Mouse (Mus musculus) liver, embryonic 15.5 days (tissue): ENCODE measurements around the gene Eno1. TPM values are rescaled to one million over a fixed set of nuclear protein-coding genes. Genes with fewer than 3 reads are reported as not detected.
A peak's percentile ranks its signal among the peaks of the same experiment; 100 is the strongest.

Experiments
- ATAC-seq: fragments of 200-750 bp; cut with Nextera tagmentation; 2 replicates; pipeline ENCODE4 v1.8.0; 2017; ENCODE audit warnings: moderate number of reproducible peaks, mild to moderate bottlenecking, moderate library complexity; ENCODE audit not compliant: insufficient read depth
- H3K27ac ChIP-seq: fragments of 300-500 bp; sonication (generic); replicated peaks from 2 replicates; pipeline ENCODE4 v1.5.1; 2015; ENCODE audit warnings: mild to moderate bottlenecking, inconsistent platforms
- H3K27me3 ChIP-seq: fragments of 300-500 bp; sonication (generic); 2 replicates; pipeline ENCODE4 v1.6.1; 2015; ENCODE audit warnings: mild to moderate bottlenecking, inconsistent platforms
- H3K36me3 ChIP-seq: fragments of 300-500 bp; sonication (generic); replicated peaks from 2 replicates; pipeline ENCODE4 v1.6.1; 2015; ENCODE audit warnings: moderate library complexity, mild to moderate bottlenecking, inconsistent platforms
- H3K4me1 ChIP-seq: fragments of 300-500 bp; sonication (generic); replicated peaks from 2 replicates; pipeline ENCODE4 v1.6.1; 2015; ENCODE audit warnings: inconsistent platforms
- H3K4me2 ChIP-seq: fragments of 300-500 bp; sonication (generic); 2 replicates; pipeline ENCODE4 v1.6.1; 2015; ENCODE audit warnings: moderate library complexity, mild to moderate bottlenecking, inconsistent platforms
- H3K4me3 ChIP-seq: fragments of 300-500 bp; sonication (generic); replicated peaks from 2 replicates; pipeline ENCODE4 v1.5.1; 2015; ENCODE audit warnings: mild to moderate bottlenecking, inconsistent platforms
- H3K9ac ChIP-seq: fragments of 300-500 bp; sonication (generic); 2 replicates; pipeline ENCODE4 v1.6.1; 2015; ENCODE audit warnings: moderate library complexity, mild to moderate bottlenecking, inconsistent platforms
- H3K9me3 ChIP-seq: fragments of 300-500 bp; sonication (generic); replicated peaks from 2 replicates; pipeline ENCODE4 v1.6.1; 2016; ENCODE audit warnings: inconsistent platforms
- WGBS: fragments of 180-500 bp; shearing (Covaris S2); methylation state at CpG from one replicate; pipeline ENCODE4 v1.1.7; 2015; ENCODE audit warnings: mixed read lengths; ENCODE audit not compliant: insufficient replicate concordance; 5-methylcytosine and 5-hydroxymethylcytosine counted together
- polyA plus RNA-seq: library from polyadenylated mRNA; unstranded; fragments of >200 nt; fragmentation: Nextera tagmentation; extraction: Ambion mirVana; gene quantifications from 2 replicates; pipeline ENCODE4 v1.2.1, GENCODE M21; 2015

Gene Eno1
- polyA plus RNA-seq, 1 experiment from 2014 or later: 557 TPM

GRCm38 (mm10) chr4:150228581-150229348 lies 7.8 kb upstream of the Eno1 start:
- no peak overlapping the region for H3K4me2 ChIP-seq
- no peak for ATAC-seq
- H3K4me3 ChIP-seq: no peak overlapping the region
- H3K4me1 ChIP-seq: peaks cover 24% of the 10 kb centered on the region
- H3K27ac ChIP-seq: no peak overlapping the region
- H3K36me3 ChIP-seq: no peaks in the 10 kb centered on the region
- no peak overlapping the region for H3K9ac ChIP-seq
- no peaks in the 10 kb centered on the region for H3K27me3 ChIP-seq
- 47% methylated on average over 7 of the region's 7 CpGs for WGBS
- H3K9me3 ChIP-seq: no peaks in the 10 kb centered on the region

- Histone ChIP-seq H3K27ac (no peak overlapping the region), H3K4me3 (no peak overlapping the region), H3K27me3 (no peaks in the 10 kb centered on the region), H3K4me2 (no peak overlapping the region), H3K9me3 (no peaks in the 10 kb centered on the region), H3K9ac (no peak overlapping the region), H3K4me1 (peaks cover 30% of the 10 kb centered on the region), H3K36me3 (no peaks in the 10 kb centered on the region)
- ATAC-seq: no peak
- 29% methylated on average over 11 of the region's 15 CpGs for WGBS
Observed at GRCm38 (mm10) chr4:150229747-150230390, 6.7 kb upstream of the Eno1 start.

- no peak overlapping the region for H3K9ac ChIP-seq
- no peak for ATAC-seq
- no peak overlapping the region for H3K4me2 ChIP-seq
- H3K27ac ChIP-seq: no peak overlapping the region
- H3K36me3 ChIP-seq: no peaks in the 10 kb centered on the region
- peaks cover 39% of the 10 kb centered on the region for H3K4me1 ChIP-seq
- H3K27me3 ChIP-seq: no peaks in the 10 kb centered on the region
- 51% methylated on average over 21 of the region's 21 CpGs for WGBS
- no peak overlapping the region for H3K4me3 ChIP-seq
- no peaks in the 10 kb centered on the region for H3K9me3 ChIP-seq
Observed at GRCm38 (mm10) chr4:150230460-150231407, 5.8 kb upstream of the Eno1 start.

GRCm38 (mm10) chr4:150231871-150232270 lies 4.7 kb upstream of the Eno1 start:
- no peak for ATAC-seq
- Histone ChIP-seq H3K36me3 (no peaks in the 10 kb centered on the region), H3K4me3 (no peak overlapping the region), H3K4me1 (peaks cover 44% of the 10 kb centered on the region), H3K9ac (no peak overlapping the region), H3K27ac (no peak overlapping the region), H3K9me3 (no peaks in the 10 kb centered on the region), H3K27me3 (no peaks in the 10 kb centered on the region), H3K4me2 (no peak overlapping the region)
- WGBS: 54% methylated on average over 8 of the region's 8 CpGs

GRCm38 (mm10) chr4:150234599-150235327 lies 1.8 kb upstream of the Eno1 start:
- no peaks in the 10 kb centered on the region for H3K9me3 ChIP-seq
- H3K27ac ChIP-seq: 0 out of 2 replicates have a peak overlapping the region, but pooled peaks have one; percentile 21
- no peaks in the 10 kb centered on the region for H3K27me3 ChIP-seq
- WGBS: 37% methylated on average over 8 of the region's 8 CpGs
- peaks cover 4% of the 10 kb centered on the region for H3K36me3 ChIP-seq
- ATAC-seq: no peak
- no peak overlapping the region for H3K4me3 ChIP-seq
- no peak overlapping the region for H3K4me2 ChIP-seq
- H3K4me1 ChIP-seq: peaks cover 56% of the 10 kb centered on the region
- H3K9ac ChIP-seq: no peak overlapping the region

GRCm38 (mm10) chr4:150235585-150235984 lies 936 bp upstream of the Eno1 start:
- no peak overlapping the region for H3K4me3 ChIP-seq
- no peaks in the 10 kb centered on the region for H3K9me3 ChIP-seq
- WGBS: 62% methylated on average over 4 of the region's 4 CpGs
- H3K4me1 ChIP-seq: peaks cover 59% of the 10 kb centered on the region
- H3K4me2 ChIP-seq: no peak overlapping the region
- ATAC-seq: no peak
- no peak overlapping the region for H3K9ac ChIP-seq
- no peaks in the 10 kb centered on the region for H3K27me3 ChIP-seq
- H3K27ac ChIP-seq: no peak overlapping the region
- peaks cover 7% of the 10 kb centered on the region for H3K36me3 ChIP-seq

- Histone ChIP-seq H3K27ac (peak overlapping the region; percentile 90), H3K9ac (peak overlapping the region; percentile 86), H3K4me1 (peaks cover 61% of the 10 kb centered on the region), H3K27me3 (no peaks in the 10 kb centered on the region), H3K36me3 (peaks cover 12% of the 10 kb centered on the region), H3K4me3 (peak overlapping the region; percentile 88), H3K9me3 (no peaks in the 10 kb centered on the region), H3K4me2 (peak overlapping the region; percentile 97)
- no peak for ATAC-seq
- 55% methylated on average over 8 of the region's 8 CpGs for WGBS
Observed at GRCm38 (mm10) chr4:150236031-150236430, 490 bp upstream of the Eno1 start.

- Histone ChIP-seq H3K27ac (peak overlapping the region; percentile 90), H3K4me1 (peaks cover 78% of the 10 kb centered on the region), H3K36me3 (peaks cover 30% of the 10 kb centered on the region), H3K27me3 (no peaks in the 10 kb centered on the region), H3K4me3 (peak overlapping the region; percentile 88), H3K9me3 (no peaks in the 10 kb centered on the region), H3K4me2 (peak overlapping the region; percentile 97), H3K9ac (peak overlapping the region; percentile 86)
- ATAC-seq: peak; percentile 46
- WGBS: under 1% methylated on average over 21 of the region's 21 CpGs
Observed at GRCm38 (mm10) chr4:150237636-150238361, 1.3 kb downstream of the Eno1 start.

- Histone ChIP-seq H3K4me3 (peak overlapping the region; percentile 88), H3K4me1 (peaks cover 83% of the 10 kb centered on the region), H3K27me3 (no peaks in the 10 kb centered on the region), H3K36me3 (peaks cover 37% of the 10 kb centered on the region), H3K9me3 (no peaks in the 10 kb centered on the region), H3K27ac (peak overlapping the region; percentile 56; the same call in 1 of the 2 replicates), H3K4me2 (peak overlapping the region; percentile 97), H3K9ac (0 out of 2 replicates have a peak overlapping the region, but pooled peaks have one; percentile 86)
- 18% methylated on average over 3 of the region's 3 CpGs for WGBS
- no peak for ATAC-seq
Observed at GRCm38 (mm10) chr4:150238433-150239086, 2.0 kb downstream of the Eno1 start.
